Mouse (Mus musculus) duodenum, adult 2 months (tissue): ENCODE data around the gene Prr13. TPM values are rescaled to one million over a fixed set of nuclear protein-coding genes. Genes with fewer than 3 reads are reported as not detected.

Experiments
- polyA plus RNA-seq: library from polyadenylated mRNA; depleted of rRNA; stranded (reverse); fragments of >200 nt; gene quantifications from 2 replicates; pipeline ENCODE4 v1.2.3, GENCODE M21; 2012; ENCODE audit warnings: low replicate concordance; rRNA removed

Prr13 gene
- 686 and 903 TPM in 2 replicates for polyA plus RNA-seq

GRCm38 (mm10) chr15:102458904-102459317 lies at the start of gene Prr13:
Gene Prr13 (plus strand): TSS chr15:102459028.

DNA sequence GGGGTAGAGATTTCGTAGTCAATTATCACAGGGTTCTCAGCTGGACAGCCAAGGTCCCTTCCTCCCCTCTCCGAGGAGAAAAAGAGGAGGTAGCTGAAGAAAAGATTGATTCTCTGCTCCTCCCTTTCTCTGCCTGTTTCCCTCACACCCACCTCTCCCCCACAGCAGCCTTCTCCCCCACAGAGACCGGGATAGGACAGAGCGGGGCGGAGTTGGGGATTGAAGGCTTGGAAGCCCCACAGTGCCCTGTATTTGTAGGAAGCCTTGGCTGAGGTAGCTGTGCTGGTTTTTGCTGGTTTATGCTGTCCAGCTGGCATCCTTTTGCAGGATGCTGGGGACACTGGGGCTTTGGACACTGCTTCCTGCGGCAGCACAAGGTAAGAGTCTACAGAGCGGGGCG lies 13.7 kb upstream of the Prr13 start, which contains the start of gene Amhr2:
TSS of gene Amhr2 (plus strand) at position 222 of the 400 bp plus-strand sequence.

DNA sequence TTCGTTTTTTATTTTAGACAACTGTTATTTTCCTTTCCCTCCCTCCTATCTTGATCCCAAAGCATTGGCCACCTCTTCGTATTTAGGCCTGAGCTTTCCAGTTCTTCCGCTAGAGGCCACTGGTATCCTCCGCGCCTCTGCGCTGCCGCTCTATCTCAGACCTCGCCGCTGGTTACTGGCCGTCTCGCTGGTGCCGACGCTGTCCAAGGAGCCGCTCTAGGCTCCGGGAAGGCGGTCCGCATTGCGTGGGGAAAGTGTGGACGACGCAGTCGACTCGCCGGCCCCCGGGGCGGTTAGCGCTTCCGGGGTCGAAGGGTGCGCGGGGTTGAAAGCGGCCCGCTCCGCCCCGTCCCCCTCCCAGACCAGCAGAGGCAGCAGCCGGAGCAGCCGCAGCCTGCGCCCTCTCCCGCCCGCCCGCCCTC lies 11.4 kb downstream of the Prr13 start, which contains the start of gene Pcbp2:
TSS of gene Pcbp2 (plus strand) at position 357 of the 422 bp plus-strand sequence.

DNA sequence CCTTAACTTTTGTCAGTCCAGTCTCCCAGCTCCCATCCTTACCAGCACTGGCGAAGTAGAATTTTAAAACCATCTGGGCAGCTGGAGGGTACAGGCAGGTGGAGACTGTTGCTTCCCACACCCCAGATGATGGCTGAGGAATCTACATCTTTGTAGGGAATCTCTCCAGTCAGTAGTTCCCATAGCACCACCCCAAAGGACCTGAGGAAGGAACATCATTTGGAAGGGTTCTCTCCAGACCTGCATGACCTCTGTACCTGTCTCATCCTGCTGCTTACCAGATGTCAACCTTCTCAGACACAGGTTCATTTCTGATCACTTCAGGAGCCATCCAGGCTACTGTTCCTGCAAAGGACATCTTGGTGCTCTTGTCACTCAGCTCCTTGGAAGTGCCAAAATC lies 44.6 kb downstream of the Prr13 start, which contains the start of gene Gm10337:
TSS of gene Gm10337 (plus strand) at position 276 of the 400 bp plus-strand sequence.

Other genes starting within 250 kb of the Prr13 start
- gene Itgb7, start 227.1 kb upstream of the Prr13 start, polyA plus RNA-seq, result 8.1 and 17.3 TPM in 2 replicates
- 7.6 and 8.4 TPM in 2 replicates for gene Rarg, start 201.5 kb upstream of the Prr13 start, polyA plus RNA-seq
- gene Gm9918, start 188.5 kb upstream of the Prr13 start, polyA plus RNA-seq, result not detected in 2 replicates
- gene Mfsd5, start 179.6 kb upstream of the Prr13 start, polyA plus RNA-seq, result 49.0 and 75.9 TPM in 2 replicates
- gene Espl1, start 162.8 kb upstream of the Prr13 start, polyA plus RNA-seq, result 4.2 and 6.3 TPM in 2 replicates
- gene Pfdn5, start 132.9 kb upstream of the Prr13 start, polyA plus RNA-seq, result 14.1 and 21.6 TPM in 2 replicates
- gene Myg1, start 127.3 kb upstream of the Prr13 start, polyA plus RNA-seq, result 29.2 and 36.6 TPM in 2 replicates
- 20.3 and 39.5 TPM in 2 replicates for gene Aaas, start 108.3 kb upstream of the Prr13 start, polyA plus RNA-seq
- gene Sp7, start 91.8 kb upstream of the Prr13 start, polyA plus RNA-seq, result 0.07 TPM in 1 of 2 replicates, not detected in the other
- gene Sp1, start 52.9 kb upstream of the Prr13 start, polyA plus RNA-seq, result 4.9 and 7.0 TPM in 2 replicates
- 0.90 and 5.0 TPM in 2 replicates for gene Amhr2, start 13.7 kb upstream of the Prr13 start, polyA plus RNA-seq
- 331 and 369 TPM in 2 replicates for gene Pcbp2, start 11.5 kb downstream of the Prr13 start, polyA plus RNA-seq
- gene Gm10337, start 44.7 kb downstream of the Prr13 start, polyA plus RNA-seq, result not detected in 2 replicates
- gene Map3k12, start 58.0 kb downstream of the Prr13 start, polyA plus RNA-seq, result 0.88 and 2.6 TPM in 2 replicates
- 91.8 and 94.8 TPM in 2 replicates for gene Tarbp2, start 59.2 kb downstream of the Prr13 start, polyA plus RNA-seq
- 2.9 and 3.2 TPM in 2 replicates for gene Npff, start 65.9 kb downstream of the Prr13 start, polyA plus RNA-seq
- not detected in 2 replicates for gene Gm28047, start 166.0 kb downstream of the Prr13 start, polyA plus RNA-seq
- 37.2 and 38.5 TPM in 2 replicates for gene Atf7, start 166.4 kb downstream of the Prr13 start, polyA plus RNA-seq
- 467 and 483 TPM in 2 replicates for gene Atp5g2, start 213.3 kb downstream of the Prr13 start, polyA plus RNA-seq